Mouse (Mus musculus): ENCODE data around the gene Tprgl. TPM values are rescaled to one million over a fixed set of nuclear protein-coding genes. Genes with fewer than 3 reads are reported as not detected.

Tprgl gene
- polyA plus RNA-seq, 1 experiment from 2014 or later = 223 TPM

DNA sequence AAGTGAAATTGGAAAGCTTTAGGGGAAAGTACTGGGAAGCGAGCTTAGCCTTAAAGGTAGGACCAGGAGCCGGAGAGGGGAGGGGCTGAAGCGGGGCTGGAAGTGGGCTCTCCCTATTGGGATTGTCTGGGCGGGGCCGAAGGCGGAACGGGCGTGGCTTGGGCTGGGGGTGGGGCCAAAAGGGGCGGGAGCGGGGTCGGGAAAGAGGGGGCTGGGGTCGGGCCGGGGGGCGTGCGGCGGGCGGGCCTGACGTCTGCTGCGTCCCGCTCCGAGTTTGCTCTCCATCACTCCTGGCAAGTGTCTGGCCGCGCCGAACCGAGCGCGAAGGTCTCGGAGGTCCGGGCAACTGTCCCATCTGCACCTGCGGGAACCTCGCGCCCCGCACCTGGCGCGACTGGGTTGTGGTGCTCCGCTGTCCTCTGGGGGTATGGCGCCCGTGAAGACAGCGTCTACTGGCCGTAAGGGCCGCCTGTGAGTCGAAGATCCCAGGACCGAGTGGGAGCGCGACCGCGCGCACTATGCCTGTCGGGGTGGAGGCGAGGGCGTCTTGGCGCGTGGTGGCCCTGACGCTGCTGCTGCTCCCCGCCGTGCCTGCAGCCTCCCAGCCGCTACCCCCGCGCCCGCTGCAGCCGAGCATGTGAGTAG, 10.2 kb upstream of the Tprgl start, which contains the start of gene Megf6:
TSS of gene Megf6 (plus strand) at position 225 of the 645 bp plus-strand sequence.
- Histone ChIP-seq H3K4me3 (ENCODE audit: low read depth, low read length) (peak within 1 kb of the TSS; percentile 49), H3K9ac (ENCODE audit: low read depth, low read length) (peak within 1 kb of the TSS; percentile 58), H3K9me3 (replicated peaks; ENCODE audit: control insufficient read depth, low read length, poor library complexity, severe bottlenecking) (no peaks in the 10 kb centered on the region), H3K27me3 (ENCODE audit: control insufficient read depth, insufficient read depth, low read depth, low read length) (peaks cover 36% of the 10 kb centered on the region), H3K36me3 (ENCODE audit: control insufficient read depth, insufficient read depth, low read length) (no peaks in the 10 kb centered on the region), H3K27ac (ENCODE audit: low read length) (no peak within 1 kb of the TSS), H3K4me1 (ENCODE audit: control insufficient read depth, insufficient read depth, low read length) (peaks cover 14% of the 10 kb centered on the region), H3K4me2 (ENCODE audit: low read length) (peak within 1 kb of the TSS; percentile 95)
- WGBS = under 1% methylated on average over 44 of the region's 61 CpGs
- peak; percentile 48; the same call in 1 of the 2 replicates for ATAC-seq

DNA sequence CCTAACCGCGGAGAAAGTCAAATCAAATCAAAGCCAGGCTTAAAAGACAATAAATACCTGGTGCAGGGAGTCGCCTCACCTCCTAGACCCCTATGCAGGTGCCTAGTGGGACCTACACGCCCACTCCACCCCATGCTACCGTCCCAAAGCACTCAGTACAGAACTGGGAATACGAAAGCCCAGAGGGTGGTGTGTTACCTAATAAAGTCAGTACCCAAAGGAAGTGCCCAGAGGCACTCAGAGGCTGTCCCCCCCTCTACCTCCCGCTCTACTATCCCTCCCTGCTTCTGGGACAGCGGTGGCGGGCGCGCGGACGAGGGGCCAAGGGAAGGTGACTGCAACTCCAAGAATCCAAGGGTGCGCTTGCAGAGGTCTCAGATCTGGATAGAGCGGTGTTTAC, 9.6 kb upstream of the Tprgl start:
- H3K4me2 ChIP-seq (ENCODE audit: low read length) = peak overlapping the region; percentile 95
- no peaks in the 10 kb centered on the region for H3K36me3 ChIP-seq (ENCODE audit: control insufficient read depth, insufficient read depth, low read length)
- H3K9ac ChIP-seq (ENCODE audit: low read depth, low read length) = no peak overlapping the region
- no peak overlapping the region for H3K27ac ChIP-seq (ENCODE audit: low read length)
- peaks cover 14% of the 10 kb centered on the region for H3K4me1 ChIP-seq (ENCODE audit: control insufficient read depth, insufficient read depth, low read length)
- peak overlapping the region; percentile 49 for H3K4me3 ChIP-seq (ENCODE audit: low read depth, low read length)
- no peak for ATAC-seq
- peaks cover 36% of the 10 kb centered on the region for H3K27me3 ChIP-seq (ENCODE audit: control insufficient read depth, insufficient read depth, low read depth, low read length)
- H3K9me3 ChIP-seq (replicated peaks; ENCODE audit: control insufficient read depth, low read length, poor library complexity, severe bottlenecking) = no peaks in the 10 kb centered on the region
- 2% methylated on average over 15 of the region's 15 CpGs for WGBS

DNA sequence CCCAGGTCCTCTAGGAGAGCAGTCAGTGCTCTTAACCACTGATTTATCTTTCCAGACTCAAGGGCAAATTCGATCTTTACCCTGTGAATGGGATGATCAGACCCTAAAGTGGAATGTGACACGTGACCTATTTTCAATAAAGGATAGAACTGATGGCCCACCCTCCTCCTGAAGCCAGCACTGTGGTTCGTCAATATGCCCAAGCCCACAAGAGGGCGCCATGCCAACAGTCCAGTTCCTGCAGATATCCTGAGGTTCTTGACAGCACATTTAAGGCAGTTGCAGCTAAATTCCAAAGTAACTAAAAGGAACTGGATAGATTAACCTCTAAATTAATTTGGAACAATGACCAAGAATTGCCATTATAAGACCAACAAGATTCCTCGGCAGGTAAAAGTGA, 6.6 kb upstream of the Tprgl start:
- peaks cover 14% of the 10 kb centered on the region for H3K4me1 ChIP-seq (ENCODE audit: control insufficient read depth, insufficient read depth, low read length)
- H3K9me3 ChIP-seq (replicated peaks; ENCODE audit: control insufficient read depth, low read length, poor library complexity, severe bottlenecking) = no peaks in the 10 kb centered on the region
- H3K9ac ChIP-seq (ENCODE audit: low read depth, low read length) = no peak overlapping the region
- 29% methylated on average over 5 of the region's 5 CpGs for WGBS
- no peak overlapping the region for H3K27ac ChIP-seq (ENCODE audit: low read length)
- no peak overlapping the region for H3K4me2 ChIP-seq (ENCODE audit: low read length)
- H3K27me3 ChIP-seq (ENCODE audit: control insufficient read depth, insufficient read depth, low read depth, low read length) = peaks cover 29% of the 10 kb centered on the region
- no peaks in the 10 kb centered on the region for H3K36me3 ChIP-seq (ENCODE audit: control insufficient read depth, insufficient read depth, low read length)
- no peak overlapping the region for H3K4me3 ChIP-seq (ENCODE audit: low read depth, low read length)
- ATAC-seq = no peak

DNA sequence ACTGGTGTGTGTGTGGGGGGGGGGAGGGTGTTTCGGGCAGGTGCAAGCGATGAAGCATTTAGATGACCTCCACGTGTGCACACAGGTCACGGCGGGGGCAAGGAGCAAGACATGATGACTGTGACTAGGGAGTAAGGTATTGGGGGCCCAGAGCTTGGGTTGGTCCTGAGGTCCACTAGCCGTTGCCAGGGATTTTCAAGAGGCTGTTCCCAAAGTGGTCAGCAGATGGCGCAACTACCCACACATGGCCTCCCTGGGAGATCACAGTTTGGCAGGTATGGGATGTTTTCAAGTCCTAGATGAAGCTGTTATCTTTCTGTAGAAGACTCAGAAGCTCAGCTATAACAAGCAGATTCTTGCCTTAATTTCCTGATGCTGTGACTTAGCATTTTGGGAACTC, 2.8 kb upstream of the Tprgl start:
- H3K4me2 ChIP-seq (ENCODE audit: low read length) = no peak overlapping the region
- H3K27ac ChIP-seq (ENCODE audit: low read length) = no peak overlapping the region
- WGBS = 11% methylated on average over 7 of the region's 7 CpGs
- ATAC-seq = no peak
- no peak overlapping the region for H3K4me3 ChIP-seq (ENCODE audit: low read depth, low read length)
- no peak overlapping the region for H3K9ac ChIP-seq (ENCODE audit: low read depth, low read length)
- H3K27me3 ChIP-seq (ENCODE audit: control insufficient read depth, insufficient read depth, low read depth, low read length) = no peaks in the 10 kb centered on the region
- H3K4me1 ChIP-seq (ENCODE audit: control insufficient read depth, insufficient read depth, low read length) = peaks cover 19% of the 10 kb centered on the region
- no peaks in the 10 kb centered on the region for H3K36me3 ChIP-seq (ENCODE audit: control insufficient read depth, insufficient read depth, low read length)
- no peaks in the 10 kb centered on the region for H3K9me3 ChIP-seq (replicated peaks; ENCODE audit: control insufficient read depth, low read length, poor library complexity, severe bottlenecking)

DNA sequence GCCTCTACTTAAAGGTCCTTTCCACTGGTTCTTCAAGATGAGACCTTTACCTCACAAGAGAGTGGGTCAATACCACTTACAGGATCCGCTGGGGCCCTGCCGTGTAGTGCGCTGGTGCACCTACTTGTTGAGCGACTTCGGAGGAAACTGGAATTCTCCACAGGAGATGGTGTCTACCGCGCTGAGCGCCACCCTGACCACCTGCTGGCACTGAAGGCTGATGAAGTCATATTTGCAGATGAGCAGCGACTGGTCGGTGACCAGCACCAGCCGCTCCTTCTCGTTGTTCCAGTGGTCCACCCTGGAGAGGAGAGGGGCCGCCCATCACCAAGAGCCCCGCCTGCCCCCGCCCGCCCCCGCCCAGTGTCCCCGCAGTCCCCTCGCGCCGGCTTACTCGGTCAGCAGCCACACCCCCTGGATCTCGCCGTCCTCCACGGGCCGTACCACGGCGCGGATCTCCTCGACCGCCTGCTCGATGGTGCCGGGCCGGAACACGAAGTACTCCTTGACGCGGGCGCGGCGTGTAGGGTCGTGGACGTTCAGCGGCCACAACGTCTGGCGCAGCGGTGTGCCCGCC, 417 bp downstream of the Tprgl start:
- Histone ChIP-seq H3K36me3 (ENCODE audit: control insufficient read depth, insufficient read depth, low read length) (peaks cover 15% of the 10 kb centered on the region; the same call in 1 of the 2 replicates), H3K4me2 (ENCODE audit: low read length) (peak overlapping the region; percentile 73), H3K9ac (ENCODE audit: low read depth, low read length) (peak overlapping the region; percentile 86), H3K27me3 (ENCODE audit: control insufficient read depth, insufficient read depth, low read depth, low read length) (no peaks in the 10 kb centered on the region), H3K4me3 (ENCODE audit: low read depth, low read length) (peak overlapping the region; percentile 90), H3K4me1 (ENCODE audit: control insufficient read depth, insufficient read depth, low read length) (peaks cover 19% of the 10 kb centered on the region), H3K27ac (ENCODE audit: low read length) (peak overlapping the region; percentile 76), H3K9me3 (replicated peaks; ENCODE audit: control insufficient read depth, low read length, poor library complexity, severe bottlenecking) (no peaks in the 10 kb centered on the region)
- peak; percentile 55 for ATAC-seq
- WGBS = 1% methylated on average over 42 of the region's 47 CpGs

DNA sequence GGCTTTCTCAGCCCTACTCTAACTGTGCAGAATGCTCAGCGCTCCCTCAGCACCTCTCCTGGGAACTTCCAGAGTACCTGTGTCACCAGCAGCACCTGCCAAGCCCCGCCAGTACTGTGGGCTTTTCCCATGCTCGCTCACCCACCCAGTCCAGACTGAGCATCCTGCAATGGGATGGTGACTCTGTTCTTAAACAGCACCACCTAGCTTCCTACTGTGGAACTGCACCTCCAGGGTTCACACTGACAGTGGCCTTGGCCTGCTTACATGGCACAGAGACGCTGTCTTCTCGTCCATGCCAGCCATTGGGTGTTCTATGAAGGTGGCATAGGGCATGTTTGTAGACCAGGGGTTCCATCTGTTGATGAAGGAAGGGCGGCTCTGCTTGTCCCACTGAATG, 1.5 kb downstream of the Tprgl start:
- peak overlapping the region; percentile 86; the same call in 1 of the 2 replicates for H3K9ac ChIP-seq (ENCODE audit: low read depth, low read length)
- no peak overlapping the region for H3K27ac ChIP-seq (ENCODE audit: low read length)
- 15% methylated on average over 6 of the region's 6 CpGs for WGBS
- ATAC-seq = no peak
- no peaks in the 10 kb centered on the region for H3K9me3 ChIP-seq (replicated peaks; ENCODE audit: control insufficient read depth, low read length, poor library complexity, severe bottlenecking)
- H3K36me3 ChIP-seq (ENCODE audit: control insufficient read depth, insufficient read depth, low read length) = peaks cover 17% of the 10 kb centered on the region; the same call in 1 of the 2 replicates
- H3K27me3 ChIP-seq (ENCODE audit: control insufficient read depth, insufficient read depth, low read depth, low read length) = no peaks in the 10 kb centered on the region
- H3K4me3 ChIP-seq (ENCODE audit: low read depth, low read length) = no peak overlapping the region
- peaks cover 19% of the 10 kb centered on the region for H3K4me1 ChIP-seq (ENCODE audit: control insufficient read depth, insufficient read depth, low read length)
- peak overlapping the region; percentile 73 for H3K4me2 ChIP-seq (ENCODE audit: low read length)

DNA sequence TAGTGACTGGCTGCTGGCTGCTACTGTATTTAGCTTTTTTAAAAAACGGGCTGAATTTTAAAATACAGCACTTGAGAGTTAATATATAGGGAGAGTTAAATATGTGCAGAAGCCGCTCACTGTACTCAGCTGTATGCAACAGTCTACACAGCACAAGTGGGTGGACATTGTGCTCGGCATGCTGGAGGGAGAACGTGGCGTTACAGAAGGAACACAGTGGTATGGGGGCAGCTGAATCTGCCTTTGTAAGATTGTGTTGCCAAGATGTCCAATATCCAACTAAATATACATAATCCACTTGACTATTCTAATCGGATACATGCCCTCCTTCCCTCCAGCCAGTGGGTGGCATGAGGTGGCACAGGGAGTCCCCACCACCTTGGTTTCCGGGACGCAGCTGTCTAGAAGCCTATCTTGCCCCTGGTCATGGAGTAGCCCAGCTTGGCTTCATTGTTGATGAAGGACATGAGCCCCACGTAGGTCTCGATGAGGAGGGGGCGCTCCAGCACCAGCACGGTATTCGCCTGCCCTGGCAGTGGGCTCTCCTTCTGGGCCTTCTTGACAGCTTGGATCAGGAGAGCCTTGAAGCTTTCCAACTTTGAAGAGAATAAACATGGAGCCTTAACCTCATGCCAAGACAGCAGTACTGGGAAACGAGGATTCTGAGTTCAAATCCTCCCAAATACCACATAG, 2.4 kb downstream of the Tprgl start:
- Histone ChIP-seq H3K4me2 (ENCODE audit: low read length) (no peak overlapping the region), H3K4me3 (ENCODE audit: low read depth, low read length) (no peak overlapping the region), H3K27me3 (ENCODE audit: control insufficient read depth, insufficient read depth, low read depth, low read length) (no peaks in the 10 kb centered on the region), H3K9me3 (replicated peaks; ENCODE audit: control insufficient read depth, low read length, poor library complexity, severe bottlenecking) (no peaks in the 10 kb centered on the region), H3K4me1 (ENCODE audit: control insufficient read depth, insufficient read depth, low read length) (peaks cover 19% of the 10 kb centered on the region), H3K27ac (ENCODE audit: low read length) (no peak overlapping the region), H3K36me3 (ENCODE audit: control insufficient read depth, insufficient read depth, low read length) (peaks cover 20% of the 10 kb centered on the region; the same call in 1 of the 2 replicates), H3K9ac (ENCODE audit: low read depth, low read length) (no peak overlapping the region)
- 93% methylated on average over 14 of the region's 14 CpGs for WGBS
- ATAC-seq = no peak

DNA sequence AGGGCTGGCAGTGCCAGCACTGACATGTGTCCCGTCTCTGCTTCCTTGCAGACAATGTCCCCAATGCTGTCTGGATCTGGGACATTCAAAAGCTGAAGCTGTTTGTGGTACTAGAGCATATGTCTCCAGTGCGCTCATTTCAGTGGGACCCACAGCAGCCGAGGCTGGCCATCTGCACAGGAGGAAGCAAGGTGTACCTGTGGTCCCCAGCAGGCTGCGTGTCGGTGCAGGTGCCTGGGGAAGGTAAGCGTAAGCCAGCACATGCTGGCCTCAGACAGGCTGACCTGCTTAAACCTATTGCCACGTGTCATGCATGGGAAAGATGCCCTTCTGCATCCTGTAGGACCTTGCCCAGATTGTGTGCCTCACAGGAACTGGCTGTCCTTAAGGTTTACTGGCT, 4.4 kb downstream of the Tprgl start:
- no peak for ATAC-seq
- Histone ChIP-seq H3K4me1 (ENCODE audit: control insufficient read depth, insufficient read depth, low read length) (peaks cover 13% of the 10 kb centered on the region), H3K4me2 (ENCODE audit: low read length) (no peak overlapping the region), H3K9ac (ENCODE audit: low read depth, low read length) (no peak overlapping the region), H3K4me3 (ENCODE audit: low read depth, low read length) (no peak overlapping the region), H3K27ac (ENCODE audit: low read length) (no peak overlapping the region), H3K36me3 (ENCODE audit: control insufficient read depth, insufficient read depth, low read length) (peaks cover 28% of the 10 kb centered on the region), H3K27me3 (ENCODE audit: control insufficient read depth, insufficient read depth, low read depth, low read length) (no peaks in the 10 kb centered on the region), H3K9me3 (replicated peaks; ENCODE audit: control insufficient read depth, low read length, poor library complexity, severe bottlenecking) (no peaks in the 10 kb centered on the region)
- WGBS = 83% methylated on average over 7 of the region's 7 CpGs

DNA sequence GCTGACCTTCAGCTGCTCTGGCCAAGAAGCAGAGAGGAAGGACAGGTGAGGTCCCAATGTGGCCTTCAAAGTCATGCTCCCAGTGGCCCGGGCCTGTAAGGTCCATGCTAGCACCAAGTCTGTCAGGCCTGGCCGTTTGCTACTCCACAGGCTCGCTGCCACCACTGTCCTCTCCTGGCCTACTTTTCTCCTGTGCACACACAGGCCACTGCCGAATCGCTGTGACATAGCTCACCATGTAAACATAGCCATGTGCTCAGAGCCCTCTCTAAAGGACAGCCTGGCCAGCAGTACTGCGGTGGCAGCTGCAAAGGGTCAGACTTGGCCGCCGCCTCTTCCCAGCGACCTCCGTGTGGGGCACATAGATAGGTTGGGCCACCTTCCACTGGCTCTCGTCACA, 6.4 kb downstream of the Tprgl start:
- no peak overlapping the region for H3K9ac ChIP-seq (ENCODE audit: low read depth, low read length)
- H3K27me3 ChIP-seq (ENCODE audit: control insufficient read depth, insufficient read depth, low read depth, low read length) = no peaks in the 10 kb centered on the region
- 61% methylated on average over 11 of the region's 11 CpGs for WGBS
- no peak overlapping the region for H3K4me2 ChIP-seq (ENCODE audit: low read length)
- H3K4me1 ChIP-seq (ENCODE audit: control insufficient read depth, insufficient read depth, low read length) = peaks cover 4% of the 10 kb centered on the region
- ATAC-seq = no peak
- no peak overlapping the region for H3K4me3 ChIP-seq (ENCODE audit: low read depth, low read length)
- H3K36me3 ChIP-seq (ENCODE audit: control insufficient read depth, insufficient read depth, low read length) = peaks cover 32% of the 10 kb centered on the region
- no peak overlapping the region for H3K27ac ChIP-seq (ENCODE audit: low read length)
- no peaks in the 10 kb centered on the region for H3K9me3 ChIP-seq (replicated peaks; ENCODE audit: control insufficient read depth, low read length, poor library complexity, severe bottlenecking)

Data from midbrain, embryonic 16.5 days (tissue).